Mouse (Mus musculus) kidney, adult 2 months (tissue): ENCODE data around the gene Nrl.

Experiments used
- CTCF ChIP-seq: fragments of 200-500 bp; conservative IDR thresholded peaks from 2 replicates; pipeline ENCODE4 v1.5.1; 2011; ENCODE audit warnings: low read depth, mild to moderate bottlenecking, control low read depth, low read length, moderate library complexity, mixed read lengths; ENCODE audit not compliant: insufficient read depth, insufficient read length
- POLR2A ChIP-seq: fragments of 200-500 bp; IDR thresholded peaks from one replicate; pipeline ENCODE4 v1.6.1; 2011; ENCODE audit warnings: low read depth, low read length, control low read depth

DNA sequence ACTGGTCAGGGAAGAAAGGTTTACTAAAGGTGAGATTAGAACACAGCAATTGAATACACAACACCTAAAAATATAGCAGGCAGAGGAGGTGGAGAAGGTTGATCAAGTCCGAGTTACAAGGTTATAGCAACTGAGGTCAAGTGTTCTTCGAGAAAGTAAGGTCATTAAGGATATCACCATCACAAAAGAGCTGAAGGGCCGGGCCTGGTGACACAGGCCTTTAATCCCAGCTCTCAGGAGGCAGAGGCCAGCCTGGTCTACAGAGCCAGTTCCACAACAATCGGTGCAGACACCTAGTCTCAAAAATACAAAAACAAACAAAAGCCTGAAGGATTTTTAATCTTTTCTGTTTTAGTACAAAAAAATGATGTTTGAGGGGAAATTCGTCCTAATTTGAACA is 26.6 kb upstream of the Nrl start:
- TF ChIP-seq CTCF, result no peak
- no peak for TF ChIP-seq POLR2A
